15 mouse cellular contexts compared by ENCODE assay signal in the genomic region with DNA sequence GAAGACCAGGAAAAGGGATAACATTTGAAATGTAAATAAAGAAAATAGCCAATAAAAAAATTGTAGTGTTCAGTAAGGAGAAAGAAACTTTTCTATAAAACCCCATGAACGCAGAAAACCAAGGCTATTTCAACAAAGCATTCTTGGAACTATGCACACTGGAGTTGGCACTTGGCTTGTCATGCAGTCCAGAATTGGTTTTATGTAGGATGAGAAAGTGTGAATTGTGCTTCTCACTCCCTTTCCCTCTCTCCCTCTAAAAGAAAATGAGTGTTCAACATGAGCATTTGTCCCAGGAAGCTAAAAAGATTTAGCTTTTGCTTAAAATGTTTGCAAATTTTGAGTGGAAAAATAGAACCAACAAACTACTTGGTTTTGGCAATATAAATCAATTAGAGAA.
DNase-seq lines count a peak whose midpoint lies in the region; ATAC-seq lines count a peak whose summit lies in the region.
"Had no signal": no experiment of that assay in that cellular context is flagged by ENCODE, and none has a peak within 500 bp of the region (broad histone marks: within the 10 kb centered on the region; RNA-seq: fewer than 3 reads in every experiment).

No protein-coding gene starts in this region.

- DNase-seq in frontal cortex, postnatal 10 days (ENCODE audit: low spot score in 2 of 2): no peak
- peak; percentile 7 to 25 for DNase-seq in left cerebral cortex, adult 18-20 months (ENCODE audit: low spot score in 2 of 2)
- DNase-seq in left cerebral cortex, postnatal 10 days (ENCODE audit: extremely low spot score in 1 of 2, low spot score in 2 of 2): no peak
- peak; percentile 80 for DNase-seq in brain, adult 2 months (ENCODE audit: low read depth, low spot score)
- DNase-seq in right cerebral cortex, postnatal 10 days (ENCODE audit: low spot score in 2 of 2): peak; percentile 21 to 32
- DNase-seq in adrenal gland, adult 8-10 months: no peak
- DNase-seq in c-Kit-positive CD71-positive TER-119-positive erythroid progenitor cells, embryonic 14.5 days (ENCODE audit: low spot score): no peak
- DNase-seq: adrenal gland, postnatal 14 days; cerebellum, adult 2 months; cerebellum, postnatal 10 days; gastrocnemius, postnatal 14 days; heart, adult 2 months; heart, postnatal 14 days had no signal

- intact Hi-C loops in left cerebral cortex, postnatal 10 days (cut with DNase I): no loop called here

- peak; percentile 100 for ATAC-seq in frontal cortex, adult (ENCODE audit: low TSS enrichment)
- ATAC-seq: forebrain, embryonic 14.5 days had no signal

Comparison
In these comparisons a context has a peak if more than half of its experiments do, and no peak if none do; other contexts are left out.
1. DNase-seq: peak in left cerebral cortex, adult 18-20 months (2 of 2), brain, adult 2 months (single experiment) and right cerebral cortex, postnatal 10 days (2 of 2); none in frontal cortex, postnatal 10 days (0 of 2), left cerebral cortex, postnatal 10 days (0 of 2), adrenal gland, adult 8-10 months (single experiment) and c-Kit-positive CD71-positive TER-119-positive erythroid progenitor cells, embryonic 14.5 days (single experiment).